Mouse (Mus musculus) testis, postnatal 10 days (tissue): Measurements from ENCODE around the gene Car5b.
A peak's percentile ranks its signal among the peaks of the same experiment; 100 is the strongest.

Source experiments
- DNase-seq: peaks from one replicate; pipeline ENCODE4 v3.0.0; 2021; ENCODE audit warnings: low spot score

Gene Car5b

DNA sequence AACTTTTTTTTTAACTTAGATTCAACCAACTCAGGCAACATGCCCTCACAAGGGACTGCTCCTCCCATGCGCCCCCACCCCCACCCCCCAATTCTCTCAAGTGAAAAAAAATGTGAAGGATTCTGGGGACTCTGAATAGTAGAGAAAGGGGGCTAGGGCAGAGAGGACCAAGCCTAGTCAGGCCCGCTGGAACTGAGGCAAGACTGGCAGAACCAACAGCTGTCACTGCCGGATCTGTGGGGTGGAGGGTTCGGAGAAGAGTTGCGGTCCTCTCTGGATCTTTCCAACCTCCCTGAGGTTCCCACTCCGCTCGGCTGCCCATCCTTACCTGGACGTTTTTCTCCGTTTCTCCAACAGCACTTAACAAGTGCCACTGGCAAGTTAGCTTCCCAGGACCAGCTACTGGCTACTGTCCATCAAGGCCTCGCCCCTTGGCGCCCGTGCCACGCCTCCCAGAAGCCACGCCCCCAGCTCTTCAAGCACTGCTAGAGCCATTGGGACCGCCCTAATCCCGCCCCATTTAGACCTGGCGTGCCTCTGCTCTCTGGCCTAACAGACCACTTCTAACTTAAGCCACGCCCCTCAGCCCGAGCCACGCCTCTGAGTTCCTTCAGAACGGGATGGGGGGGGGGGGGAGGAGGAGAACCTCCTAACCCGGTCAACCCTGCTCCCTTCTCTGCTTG is at the start of gene Car5b:
Gene Car5b (minus strand): TSS at position 391 of the 683 bp plus-strand sequence.
- DNase-seq: peak; percentile 94

DNA sequence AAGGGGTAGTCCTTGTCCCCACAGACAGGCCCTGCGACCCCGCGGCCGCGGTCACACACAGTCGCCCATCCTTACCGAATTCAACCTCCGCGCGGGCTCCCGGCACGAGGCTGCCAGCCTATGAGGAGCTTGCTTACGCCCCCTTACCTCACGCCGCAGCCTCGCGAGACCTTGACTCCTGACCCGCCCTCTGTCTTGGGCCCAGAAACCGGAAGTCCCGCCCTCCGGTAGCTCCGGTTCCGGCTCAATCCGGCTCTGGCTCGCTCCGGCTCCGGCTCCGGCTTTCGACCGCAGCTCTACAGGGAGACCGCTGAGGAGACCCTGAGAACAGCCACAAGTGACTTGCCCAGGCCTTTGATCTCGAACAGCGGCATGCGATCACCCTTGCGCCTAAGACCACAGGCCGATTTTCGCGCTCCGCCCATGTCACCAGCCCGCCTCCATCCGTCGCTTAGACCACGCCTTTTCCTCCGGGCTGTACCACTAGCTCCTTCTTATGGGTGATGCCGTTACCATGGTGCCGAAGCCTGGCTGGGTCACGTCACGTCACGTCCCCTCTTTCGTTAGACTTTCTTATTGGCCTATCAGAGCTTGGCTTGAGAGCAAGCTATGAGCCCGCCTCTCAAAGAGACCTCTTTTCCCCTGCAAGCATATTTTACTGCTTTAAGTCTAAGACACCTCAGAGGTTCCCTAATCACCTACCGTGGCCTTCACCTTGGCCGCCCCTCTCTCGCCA is 48.4 kb upstream of the Car5b start, which contains the start of gene Siah1b:
Gene Siah1b (minus strand): TSS at position 454 of the 736 bp plus-strand sequence.
- peak; percentile 93 for DNase-seq

GRCm38 (mm10) chrX:164068968-164069367 is 41.2 kb upstream of the Car5b start:
- no peak for DNase-seq

DNA sequence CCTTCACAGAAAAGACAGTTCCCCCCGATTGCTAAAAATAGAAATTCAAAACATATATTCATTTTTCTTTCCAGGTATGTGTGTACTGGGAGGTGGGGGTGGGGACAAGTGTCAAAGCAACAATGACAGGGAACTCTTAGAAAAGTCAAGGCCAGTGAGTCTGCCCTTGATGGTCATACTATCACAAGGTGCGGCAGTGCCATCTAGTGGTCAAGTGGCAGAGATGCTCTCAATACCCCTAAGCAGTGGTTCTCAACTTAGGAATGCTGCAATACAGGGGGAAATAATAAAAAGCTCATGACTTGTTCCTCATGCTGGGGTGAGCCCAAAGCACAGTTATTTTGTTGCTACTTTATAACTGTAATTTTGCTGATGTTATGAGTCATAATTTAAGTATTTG is 38.4 kb upstream of the Car5b start:
- DNase-seq: peak; percentile 78

DNA sequence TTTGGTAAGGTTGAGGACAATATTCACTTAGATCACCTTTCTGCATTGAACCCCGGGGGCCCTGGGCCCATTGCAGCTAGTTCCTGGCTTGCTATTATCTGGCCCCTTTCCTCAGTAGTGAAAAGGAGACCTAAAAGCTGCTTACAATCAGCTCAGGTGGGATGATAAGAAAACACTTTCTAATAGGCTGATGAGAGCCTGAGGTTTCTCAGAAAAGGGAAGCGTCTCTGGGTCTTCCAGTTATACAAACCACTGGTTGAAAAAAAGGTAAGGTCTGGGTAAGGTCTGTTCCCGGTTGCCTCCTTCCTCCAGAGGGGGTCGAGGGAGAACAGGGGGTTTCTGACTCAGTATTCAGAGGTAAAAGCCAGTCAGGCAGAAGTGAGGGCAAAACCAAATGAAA is 31.3 kb upstream of the Car5b start:
- DNase-seq: no peak

DNA sequence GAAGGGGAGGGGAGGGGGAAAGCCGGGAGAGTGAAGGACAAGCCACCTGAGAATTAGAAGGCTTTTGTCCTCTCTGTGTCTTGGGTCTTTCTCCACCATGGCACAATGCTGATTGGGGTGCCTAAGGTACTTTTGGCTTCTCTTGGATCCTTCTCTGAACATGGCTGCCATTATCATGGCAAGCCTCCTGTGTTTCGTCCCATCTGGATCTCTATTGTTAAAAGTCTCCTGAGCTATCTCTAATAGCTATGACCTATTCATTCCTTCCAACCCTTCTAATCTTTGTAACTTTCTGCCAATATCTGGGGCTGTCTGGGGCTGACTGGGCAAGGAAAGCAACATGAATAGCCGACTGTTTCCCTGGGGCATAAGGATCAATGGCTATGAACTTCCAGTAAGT is 30.7 kb upstream of the Car5b start:
- DNase-seq: no peak

- no peak for DNase-seq
Measured at GRCm38 (mm10) chrX:164055726-164056125, 27.9 kb upstream of the Car5b start.

GRCm38 (mm10) chrX:164046736-164047135 is 18.9 kb upstream of the Car5b start:
- DNase-seq: no peak

GRCm38 (mm10) chrX:164042069-164042468 is 14.3 kb upstream of the Car5b start:
- DNase-seq: peak; percentile 36

DNA sequence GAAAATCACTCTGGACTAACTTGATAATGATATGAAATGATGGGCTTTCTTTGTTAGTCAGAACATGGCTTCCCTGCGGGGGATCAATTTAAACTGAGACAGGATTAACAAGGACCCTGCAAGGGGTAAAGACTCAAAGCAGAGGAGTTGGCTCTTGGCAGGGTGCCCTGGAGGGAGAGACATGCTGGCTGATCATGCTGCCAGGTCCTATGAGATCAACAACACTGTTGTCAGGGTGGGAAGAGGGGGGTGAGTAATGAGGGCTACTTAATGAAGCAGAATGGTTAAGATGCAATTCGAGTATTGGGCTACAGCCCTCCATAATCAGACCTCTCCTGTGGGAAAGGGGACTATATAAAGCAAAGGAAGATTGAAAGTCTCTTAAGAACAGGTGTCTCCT is 11.1 kb upstream of the Car5b start:
- DNase-seq: no peak

DNA sequence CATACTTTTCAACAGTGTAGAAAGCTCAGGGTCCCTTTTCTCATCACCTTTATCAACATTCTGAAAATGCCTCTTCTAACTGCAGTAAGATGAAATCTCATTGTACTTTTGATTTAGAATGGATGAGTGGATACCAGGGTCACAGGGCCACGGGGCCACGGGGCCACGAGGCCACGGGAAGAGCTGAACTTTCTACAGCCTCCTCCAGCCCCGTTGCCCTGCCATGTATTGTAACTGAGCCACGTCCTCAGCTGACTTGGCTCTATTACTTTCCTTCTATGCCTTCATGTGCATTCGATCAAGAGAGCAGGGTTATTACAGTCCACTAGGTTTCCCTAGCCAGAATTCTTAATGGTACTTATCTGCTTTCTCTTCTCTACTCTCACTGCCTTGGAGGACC is 8.1 kb upstream of the Car5b start:
- DNase-seq: no peak

- no peak for DNase-seq
Measured at GRCm38 (mm10) chrX:164035401-164035800, 7.6 kb upstream of the Car5b start.

- DNase-seq: no peak
Measured at GRCm38 (mm10) chrX:164032526-164032925, 4.7 kb upstream of the Car5b start.

DNA sequence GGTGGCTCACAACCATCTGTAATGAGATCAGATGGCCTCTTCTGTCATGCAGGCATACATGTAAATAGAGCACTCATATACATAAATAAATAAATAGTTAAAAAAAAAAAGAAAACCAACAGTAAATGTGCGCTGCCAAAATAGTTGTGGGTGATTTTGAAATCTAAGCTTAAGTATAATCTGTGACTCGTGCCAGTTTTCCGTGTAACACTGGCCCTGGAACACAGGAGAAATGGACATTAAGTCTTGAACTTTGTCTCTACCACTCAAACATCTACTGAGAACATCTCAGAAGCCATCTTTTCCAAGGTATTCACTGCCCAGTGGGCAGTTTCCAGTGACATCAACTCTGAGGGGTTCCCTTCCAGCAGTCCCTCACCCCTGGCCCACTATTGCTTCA is 12.2 kb downstream of the Car5b start:
- no peak for DNase-seq

DNA sequence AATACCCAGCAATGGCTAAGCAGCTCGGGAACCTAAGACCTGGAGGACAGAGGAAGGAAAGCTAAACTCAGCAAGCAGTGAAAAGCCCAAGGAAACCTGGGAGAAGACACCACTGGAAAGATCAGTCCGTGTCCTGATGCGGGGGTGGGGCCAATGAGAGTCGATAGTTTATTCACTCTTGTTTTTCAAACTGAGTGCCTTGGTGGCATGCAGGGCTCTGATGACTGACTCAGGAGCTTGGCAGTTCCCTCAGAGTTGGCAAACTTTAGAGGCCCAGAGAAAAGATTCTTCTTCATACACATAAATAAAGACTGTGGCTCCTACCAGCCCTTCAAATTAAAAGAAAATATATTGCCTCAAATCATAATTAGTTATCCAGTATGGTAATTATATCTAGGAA is 12.8 kb downstream of the Car5b start:
- no peak for DNase-seq

GRCm38 (mm10) chrX:164013318-164013717 is 14.5 kb downstream of the Car5b start:
- no peak for DNase-seq

DNA sequence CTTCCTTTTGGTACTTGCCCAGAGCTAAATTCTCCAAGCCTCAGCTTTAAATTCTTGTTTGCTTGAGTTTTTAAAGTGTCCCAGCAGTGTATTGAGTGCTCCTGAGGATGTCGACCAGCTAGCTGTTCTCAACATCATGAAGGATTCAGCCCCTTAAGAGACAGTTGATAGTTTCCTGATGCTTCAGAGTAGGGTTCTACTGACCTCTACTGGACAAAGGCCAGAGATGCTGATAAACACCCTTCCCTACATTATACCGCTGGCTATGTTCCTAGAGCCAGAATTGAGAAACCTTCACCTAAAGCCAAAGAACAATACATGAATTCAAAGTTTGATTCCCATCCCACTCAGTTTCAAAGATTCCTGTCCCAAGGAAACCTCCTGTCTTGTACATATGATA is 23.0 kb downstream of the Car5b start:
- DNase-seq: no peak

- DNase-seq: no peak
Measured at GRCm38 (mm10) chrX:163999848-164000247, 27.9 kb downstream of the Car5b start.

DNA sequence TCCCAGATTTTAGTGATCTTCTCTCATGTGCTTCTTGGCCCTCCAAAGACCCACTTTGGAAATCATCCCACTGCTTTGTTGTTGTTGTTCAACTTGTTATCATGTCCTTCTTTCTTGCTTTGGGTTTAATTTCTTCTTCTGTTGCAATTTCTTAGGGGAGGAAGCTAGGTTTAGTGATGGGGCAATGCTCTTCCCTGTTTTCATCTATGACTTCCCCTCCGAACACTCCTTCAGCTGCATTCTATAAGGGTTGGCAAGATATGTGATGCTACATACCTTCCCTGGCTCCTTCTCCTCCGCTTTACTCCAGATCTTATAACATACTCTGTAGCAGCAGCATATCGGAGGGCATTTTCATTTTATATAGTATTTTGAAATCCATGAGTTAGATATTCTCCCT is 31.0 kb downstream of the Car5b start:
- DNase-seq: no peak

DNA sequence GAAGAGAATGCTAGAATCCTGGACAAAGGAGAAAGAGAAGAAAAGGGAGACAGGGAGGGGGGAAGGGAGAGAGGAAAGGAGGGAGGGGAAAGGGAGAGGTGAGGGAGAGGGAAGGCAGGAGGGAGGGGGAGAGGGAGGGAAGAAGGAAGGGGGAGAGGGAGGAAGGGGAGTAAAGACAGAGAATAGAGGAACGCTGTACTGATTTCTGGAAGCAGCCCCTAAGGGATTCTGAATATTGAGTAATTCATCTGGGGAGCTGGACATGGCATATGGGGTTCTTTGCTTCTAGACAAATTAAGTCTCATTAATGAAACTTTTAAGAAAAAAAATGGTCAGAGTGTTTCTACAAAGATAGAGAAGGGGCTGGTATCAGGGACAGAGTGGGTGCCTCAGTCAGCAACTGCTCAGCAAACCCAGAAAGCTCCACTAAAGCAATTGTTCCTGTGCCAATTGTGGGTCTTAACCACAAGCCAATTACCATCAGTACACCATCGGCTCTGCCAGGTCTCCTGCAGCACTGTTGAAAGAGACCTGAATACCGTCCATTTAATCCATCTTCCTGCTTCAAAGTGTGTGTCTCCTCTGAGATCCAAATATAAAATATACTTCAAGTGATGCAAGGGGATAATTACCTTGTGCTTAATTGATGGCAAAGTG is 40.0 kb downstream of the Car5b start:
- no peak for DNase-seq

- no peak for DNase-seq
Measured at GRCm38 (mm10) chrX:163982129-163982528, 45.7 kb downstream of the Car5b start.

GRCm38 (mm10) chrX:163981500-163981899 is 46.3 kb downstream of the Car5b start:
- DNase-seq: no peak

- DNase-seq: no peak
Measured at GRCm38 (mm10) chrX:163981092-163981491, 46.7 kb downstream of the Car5b start.
